Mouse (Mus musculus) heart, embryonic 14.5 days (tissue): ENCODE measurements at regions not wholly inside any gene's neighbourhood (a gene's known extent, or its start where the extent isn't known, plus 50 kb on each side); places are given as distances from the start of the nearest gene placed in this dataset.

Source experiments
- ATAC-seq: fragments of 200-750 bp; cut with Nextera tagmentation; 2 replicates; pipeline ENCODE4 v1.8.0; 2017; ENCODE audit warnings: low read depth, moderate TSS enrichment; ENCODE audit not compliant: insufficient number of reproducible peaks, insufficient read depth, low FRiP score
- H3K27ac ChIP-seq, 2 experiments: fragments of 200-500 bp in 1 of 2; fragments of 300-500 bp in 1 of 2; sonication (generic) in 1 of 2; replicated peaks in 1 of 2; 2 replicates each; pipeline ENCODE4 v1.5.1; 2012 to 2014; ENCODE audit warnings: low read depth in 2 of 2, low read length in 2 of 2, control low read depth in 1 of 2, mild to moderate bottlenecking in 1 of 2, mixed read lengths in 1 of 2; ENCODE audit not compliant: control insufficient read depth in 1 of 2, insufficient read depth in 1 of 2
- H3K27me3 ChIP-seq: fragments of 300-500 bp; sonication (generic); 2 replicates; pipeline ENCODE4 v1.6.1; 2014; ENCODE audit warnings: mild to moderate bottlenecking, low read length, control low read depth; ENCODE audit not compliant: control insufficient read depth, insufficient read depth
- H3K36me3 ChIP-seq: fragments of 300-500 bp; sonication (generic); 2 replicates; pipeline ENCODE4 v1.6.1; 2014; ENCODE audit warnings: mild to moderate bottlenecking, control low read depth, low read length, mixed read lengths; ENCODE audit not compliant: control insufficient read depth, insufficient read depth
- H3K4me1 ChIP-seq, 2 experiments: fragments of 200-500 bp in 1 of 2; fragments of 300-500 bp in 1 of 2; sonication (generic) in 1 of 2; 2 replicates each; pipeline ENCODE4 v1.6.1; 2012 to 2014; ENCODE audit warnings: low read length in 2 of 2, control low read depth in 1 of 2, mixed read lengths in 1 of 2; ENCODE audit not compliant: control insufficient read depth in 2 of 2, insufficient read depth in 2 of 2
- H3K4me2 ChIP-seq: fragments of 300-500 bp; sonication (generic); 2 replicates; pipeline ENCODE4 v1.6.1; 2014; ENCODE audit warnings: mild to moderate bottlenecking, low read length
- H3K4me3 ChIP-seq, 2 experiments: fragments of 200-500 bp in 1 of 2; fragments of 300-500 bp in 1 of 2; sonication (generic) in 1 of 2; 2 replicates each; pipeline ENCODE4 v1.5.1; 2012 to 2014; ENCODE audit warnings: low read length in 2 of 2, mild to moderate bottlenecking in 2 of 2, control low read depth in 1 of 2, low read depth in 1 of 2, moderate library complexity in 1 of 2; ENCODE audit not compliant: control insufficient read depth in 1 of 2, insufficient read depth in 1 of 2
- H3K9ac ChIP-seq: fragments of 300-500 bp; sonication (generic); 2 replicates; pipeline ENCODE4 v1.6.1; 2014; ENCODE audit warnings: mild to moderate bottlenecking, low read length
- H3K9me3 ChIP-seq: fragments of 300-500 bp; sonication (generic); 2 replicates; pipeline ENCODE4 v1.6.1; 2016; ENCODE audit warnings: low read length, control low read depth; ENCODE audit not compliant: control insufficient read depth
- WGBS: fragments of 180-500 bp; shearing (Covaris S2); extraction: QIAGEN DNeasy Blood & Tissue Kit; methylation state at CpG from one replicate; pipeline ENCODE4 v1.1.7; 2014; 5-methylcytosine and 5-hydroxymethylcytosine counted together

- 71% methylated on average over 2 of the region's 2 CpGs for WGBS
Observed at GRCm38 (mm10) chr14:106579281-106579680, 473.3 kb downstream of the Trim52 start.

GRCm38 (mm10) chr14:106581886-106582285 lies 475.9 kb downstream of the Trim52 start:
- H3K4me3 ChIP-seq, result no peak overlapping the region
- H3K9ac ChIP-seq, result no peak overlapping the region
- WGBS, result 90% methylated on average over 6 of the region's 6 CpGs
- H3K27me3 ChIP-seq, result no peaks in the 10 kb centered on the region
- H3K27ac ChIP-seq, result no peak overlapping the region
- H3K4me2 ChIP-seq, result no peak overlapping the region
- no peaks in the 10 kb centered on the region for H3K36me3 ChIP-seq
- H3K4me1 ChIP-seq, result no peaks in the 10 kb centered on the region
- H3K9me3 ChIP-seq, result no peaks in the 10 kb centered on the region
- ATAC-seq, result no peak

More at GRCm38 (mm10) chr14:106579281-106579680, 473.3 kb downstream of the Trim52 start:
- ATAC-seq, result no peak
- H3K27ac ChIP-seq, result no peak overlapping the region
- no peaks in the 10 kb centered on the region for H3K9me3 ChIP-seq
- H3K36me3 ChIP-seq, result no peaks in the 10 kb centered on the region
- no peak overlapping the region for H3K4me2 ChIP-seq
- H3K4me3 ChIP-seq, result no peak overlapping the region
- H3K9ac ChIP-seq, result no peak overlapping the region
- no peaks in the 10 kb centered on the region for H3K4me1 ChIP-seq
- H3K27me3 ChIP-seq, result no peaks in the 10 kb centered on the region

- 76% methylated on average over 9 of the region's 9 CpGs for WGBS
- Histone ChIP-seq H3K27me3 (no peaks in the 10 kb centered on the region), H3K4me3 (no peak overlapping the region), H3K9me3 (no peaks in the 10 kb centered on the region), H3K4me2 (no peak overlapping the region), H3K27ac (no peak overlapping the region), H3K36me3 (no peaks in the 10 kb centered on the region), H3K4me1 (no peaks in the 10 kb centered on the region), H3K9ac (no peak overlapping the region)
- ATAC-seq, result no peak
Observed at GRCm38 (mm10) chr14:106593352-106593751, 487.4 kb downstream of the Trim52 start.

GRCm38 (mm10) chr14:106593980-106594379 lies 488.0 kb downstream of the Trim52 start:
- H3K4me2 ChIP-seq, result no peak overlapping the region
- no peaks in the 10 kb centered on the region for H3K36me3 ChIP-seq
- ATAC-seq, result no peak
- no peaks in the 10 kb centered on the region for H3K27me3 ChIP-seq
- 54% methylated on average over 3 of the region's 3 CpGs for WGBS
- H3K27ac ChIP-seq, result no peak overlapping the region
- H3K9ac ChIP-seq, result no peak overlapping the region
- no peak overlapping the region for H3K4me3 ChIP-seq
- no peaks in the 10 kb centered on the region for H3K9me3 ChIP-seq
- no peaks in the 10 kb centered on the region for H3K4me1 ChIP-seq

GRCm38 (mm10) chr14:106607041-106607440 lies 501.0 kb downstream of the Trim52 start:
- Histone ChIP-seq H3K9me3 (no peaks in the 10 kb centered on the region), H3K4me1 (no peaks in the 10 kb centered on the region), H3K4me3 (no peak overlapping the region), H3K9ac (no peak overlapping the region), H3K27ac (no peak overlapping the region), H3K4me2 (no peak overlapping the region), H3K27me3 (no peaks in the 10 kb centered on the region), H3K36me3 (no peaks in the 10 kb centered on the region)
- 16% methylated on average over 3 of the region's 3 CpGs for WGBS
- no peak for ATAC-seq

- Histone ChIP-seq H3K4me1 (no peaks in the 10 kb centered on the region), H3K4me2 (no peak overlapping the region), H3K9ac (no peak overlapping the region), H3K36me3 (no peaks in the 10 kb centered on the region), H3K27me3 (no peaks in the 10 kb centered on the region), H3K27ac (no peak overlapping the region), H3K9me3 (no peaks in the 10 kb centered on the region), H3K4me3 (no peak overlapping the region)
- 68% methylated on average over 7 of the region's 7 CpGs for WGBS
- ATAC-seq, result no peak
Observed at GRCm38 (mm10) chr14:106608341-106608927, 502.4 kb downstream of the Trim52 start.
